Mouse (Mus musculus) gastrocnemius, postnatal 36 days (tissue): Measurements from ENCODE around the gene R3hdm4. TPM values are rescaled to one million over a fixed set of nuclear protein-coding genes. Genes with fewer than 3 reads are reported as not detected.

Source experiments
- DNase-seq, 2 experiments: peaks; one replicate each; pipeline ENCODE4 v3.0.0; 2022
- intact Hi-C: fragments of 180-260 bp; cut with DNase I; formaldehyde crosslinking; loops from one replicate; pipeline ENCODE4 v1.15.1; 2025
- total RNA-seq, 2 experiments: library from RNA; stranded (reverse); gene quantifications; 2 replicates each; pipeline ENCODE4 v1.2.3; 2021

Gene R3hdm4
- total RNA-seq, 2 experiments from 2014 or later = 114 to 118 TPM

DNA sequence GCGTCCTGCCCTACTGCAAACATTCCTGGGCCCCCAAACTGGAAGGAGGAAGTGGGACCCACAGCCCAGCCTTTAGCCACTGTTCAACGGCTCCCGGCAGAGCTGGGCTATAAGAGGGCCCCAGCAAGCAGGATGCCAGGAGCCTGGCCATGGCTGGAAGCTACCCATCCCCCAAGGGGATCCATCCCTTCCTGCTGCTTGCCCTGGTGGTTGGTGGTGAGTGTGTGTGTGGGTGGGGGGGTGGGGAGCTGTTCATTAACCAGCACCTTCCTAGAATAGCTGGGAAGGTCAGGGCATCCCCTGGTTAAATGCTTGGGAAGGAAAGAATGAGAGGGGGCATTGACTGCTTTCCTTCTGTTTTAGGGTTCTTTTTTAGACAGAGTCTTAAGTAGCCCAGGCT is 41.5 kb downstream of the R3hdm4 start:
- no peak for DNase-seq
- intact Hi-C loops = no loop called here

- intact Hi-C loops = no loop called here
- peak; percentile 55 to 58 for DNase-seq
Measured at GRCm38 (mm10) chr10:79877757-79878156, 43.3 kb downstream of the R3hdm4 start.

- intact Hi-C loops = no loop called here
- no peak for DNase-seq
Measured at GRCm38 (mm10) chr10:79877174-79877573, 43.8 kb downstream of the R3hdm4 start.

GRCm38 (mm10) chr10:79874290-79874862 is 46.6 kb downstream of the R3hdm4 start, which contains the start of the genes Prtn3 and Plppr3:
Gene Prtn3 (plus strand): TSS chr10:79874476.
Gene Plppr3 (minus strand): TSS chr10:79874634.
- DNase-seq = no peak
- intact Hi-C loops = no loop called here

GRCm38 (mm10) chr10:79873715-79874289 is 47.2 kb downstream of the R3hdm4 start:
- DNase-seq = no peak
- intact Hi-C loops = no loop called here

GRCm38 (mm10) chr10:79873313-79873712 is 47.7 kb downstream of the R3hdm4 start:
- intact Hi-C loops = no loop called here
- DNase-seq = no peak

GRCm38 (mm10) chr10:79872862-79873261 is 48.1 kb downstream of the R3hdm4 start:
- intact Hi-C loops = no loop called here
- no peak for DNase-seq

DNA sequence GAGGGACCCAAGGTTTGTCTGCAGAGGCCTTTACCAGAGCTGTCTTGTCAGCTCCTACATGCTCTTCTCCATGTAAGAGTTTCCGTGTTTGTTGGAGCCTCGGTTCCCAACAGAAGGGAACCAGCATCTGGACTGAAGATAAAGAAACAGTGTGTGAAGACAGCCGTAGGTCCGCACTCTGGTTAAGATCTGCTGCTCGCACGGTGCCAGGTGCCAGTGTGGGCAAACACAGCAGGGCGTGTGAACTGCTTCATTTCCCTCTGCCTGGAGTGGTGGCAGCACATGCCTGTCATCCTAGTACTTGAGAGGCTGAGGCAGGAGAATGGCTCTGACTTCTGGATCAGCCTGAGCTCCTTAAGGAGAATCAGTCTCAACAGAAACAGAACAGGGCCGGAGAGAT is 49.2 kb downstream of the R3hdm4 start:
- intact Hi-C loops = no loop called here
- DNase-seq = no peak

DNA sequence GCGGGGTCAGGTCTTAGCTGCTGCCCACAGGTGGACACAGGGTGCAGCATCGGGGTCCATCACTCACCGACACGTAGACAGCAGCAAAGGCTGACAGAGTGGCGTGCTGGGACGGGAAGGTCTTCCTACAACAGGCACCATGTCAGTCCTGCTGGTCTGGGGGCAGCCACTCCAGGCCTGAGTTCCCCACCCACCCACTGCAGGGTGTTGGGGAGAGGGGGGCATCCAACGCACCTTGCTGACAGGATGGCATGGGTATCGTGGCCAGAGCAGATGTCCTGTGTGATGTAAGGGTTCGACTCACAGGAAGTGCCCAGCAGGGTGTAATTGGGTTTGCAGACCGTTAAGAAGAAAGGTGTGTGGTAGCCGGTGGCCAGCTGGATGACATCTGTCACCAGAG is 54.4 kb downstream of the R3hdm4 start:
- intact Hi-C loops = no loop called here
- no peak for DNase-seq

GRCm38 (mm10) chr10:79865801-79866295 is 55.2 kb downstream of the R3hdm4 start:
- no peak for DNase-seq
- intact Hi-C loops = no loop called here

- DNase-seq = no peak
- intact Hi-C loops = no loop called here
Measured at GRCm38 (mm10) chr10:79865189-79865601, 55.8 kb downstream of the R3hdm4 start.

- intact Hi-C loops = no loop called here
- no peak for DNase-seq
Measured at GRCm38 (mm10) chr10:79864351-79865188, 56.4 kb downstream of the R3hdm4 start.

- intact Hi-C loops = no loop called here
- DNase-seq = no peak
Measured at GRCm38 (mm10) chr10:79862925-79863324, 58.1 kb downstream of the R3hdm4 start.

DNA sequence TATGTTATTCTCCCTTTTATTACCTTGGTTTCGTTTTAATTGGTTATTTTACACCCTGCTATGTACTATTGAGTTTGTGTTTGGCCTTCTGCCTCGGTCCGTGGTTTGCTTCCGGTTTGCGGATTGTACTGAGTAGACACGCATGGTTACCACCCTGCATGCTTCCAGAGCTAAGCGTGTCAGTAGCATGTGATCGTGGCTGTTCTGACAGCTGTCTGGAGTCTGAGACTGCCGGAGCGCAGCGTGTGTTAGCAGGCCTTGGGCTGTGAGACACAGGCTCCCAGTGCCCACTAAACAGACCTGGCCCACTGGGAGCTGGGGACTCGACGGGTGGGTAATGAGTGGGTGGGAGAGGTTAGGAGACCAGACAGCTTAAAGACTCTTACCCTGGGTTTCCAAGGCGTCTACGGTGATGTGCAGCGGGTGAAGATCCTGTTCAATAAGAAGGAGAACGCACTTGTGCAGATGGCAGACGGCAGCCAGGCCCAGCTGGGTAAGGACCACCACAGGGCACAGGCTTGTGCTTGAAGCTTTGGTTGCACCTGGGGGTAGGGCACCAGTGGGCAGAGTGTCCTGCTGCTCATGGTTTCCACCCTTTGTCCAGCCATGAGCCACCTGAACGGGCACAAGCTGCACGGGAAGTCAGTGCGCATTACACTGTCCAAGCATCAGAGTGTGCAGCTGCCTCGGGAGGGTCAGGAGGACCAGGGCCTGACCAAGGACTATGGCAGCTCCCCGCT is 58.8 kb downstream of the R3hdm4 start:
- no peak for DNase-seq
- intact Hi-C loops = no loop called here

GRCm38 (mm10) chr10:79861230-79862048 is 59.6 kb downstream of the R3hdm4 start:
- intact Hi-C loops = no loop called here
- DNase-seq = no peak

- intact Hi-C loops = no loop called here
- DNase-seq = no peak
Measured at GRCm38 (mm10) chr10:79860079-79860911, 60.7 kb downstream of the R3hdm4 start.
